ENCODE assay signal across 13 mouse cellular contexts in the genomic region with DNA sequence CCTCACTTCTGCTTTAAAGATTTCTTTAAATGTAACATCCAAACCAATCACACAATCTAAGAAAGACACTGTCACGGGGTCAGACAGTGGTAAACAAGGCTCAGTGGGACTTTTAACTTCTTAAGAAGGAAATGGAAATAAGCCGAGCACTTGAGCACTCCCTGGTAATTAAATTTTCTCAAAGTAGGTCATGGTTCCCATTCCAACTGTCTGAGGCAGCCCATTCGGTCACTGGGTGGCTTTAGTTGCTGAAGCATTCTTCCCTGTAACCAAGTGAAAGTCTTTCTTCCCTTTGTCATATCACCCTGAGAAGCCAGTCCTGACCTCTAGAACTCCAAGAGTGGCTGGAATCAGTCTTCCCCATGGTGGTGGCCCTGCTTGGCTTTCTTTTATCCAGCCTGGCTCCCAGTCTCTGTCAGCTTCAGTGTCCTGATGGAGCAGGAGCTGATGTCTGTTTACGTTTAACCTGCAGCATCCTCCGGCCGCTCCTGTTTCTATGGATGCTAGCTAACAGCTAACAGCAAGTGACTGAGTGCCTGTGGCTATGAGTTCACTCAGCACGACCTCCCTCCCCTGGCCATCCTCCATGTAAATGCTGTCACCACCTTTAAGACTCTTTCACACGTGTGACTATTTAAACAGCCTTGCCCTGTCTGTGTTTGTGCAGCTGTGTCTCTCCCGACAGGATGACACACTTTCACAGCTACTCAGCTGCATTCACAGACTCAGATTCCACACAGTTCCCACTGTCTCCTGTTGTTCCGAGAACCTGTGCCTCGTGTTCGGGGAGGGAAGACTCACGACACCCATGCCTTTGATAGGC.
DNase-seq lines count a peak whose midpoint lies in the region; ATAC-seq and TF ChIP-seq lines count a peak whose summit lies in the region.
"Had no signal": no experiment of that assay in that cellular context is flagged by ENCODE, and none has a peak within 500 bp of the region (broad histone marks: within the 10 kb centered on the region; RNA-seq: fewer than 3 reads in every experiment).

No protein-coding gene starts in this region.

- DNase-seq in layer of hippocampus, adult 2 months (ENCODE audit: low spot score in 2 of 2): peak in 1 of 2 experiments; percentile 23
- no peak for DNase-seq in layer of hippocampus, postnatal 36 days
- peak; percentile 24 for DNase-seq in embryo, embryonic 11 days
- peak; percentile 72 for DNase-seq in retina, postnatal 1 day
- DNase-seq in kidney, adult 2 months: no peak
- DNase-seq in adrenal gland, adult 2 months: no peak
- DNase-seq: cerebellum, adult 8-10 months; heart, postnatal 14 days; kidney, adult 8-10 months; lung, adult 2 months had no signal

- no peak overlapping the region for H3K9ac ChIP-seq in midbrain, embryonic 13.5 days (replicated peaks)
- H3K9ac ChIP-seq: limb, embryonic 15.5 days had no signal

- no peak overlapping the region for H3K4me2 ChIP-seq in midbrain, embryonic 13.5 days (replicated peaks)
- H3K4me2 ChIP-seq: limb, embryonic 15.5 days had no signal

- no peak overlapping the region for H3K4me3 ChIP-seq in layer of hippocampus, adult 2 months
- no peak overlapping the region for H3K4me3 ChIP-seq in midbrain, embryonic 13.5 days (replicated peaks)
- no peak overlapping the region for H3K4me3 ChIP-seq in kidney, adult 2 months (ENCODE audit: insufficient read depth, low read depth, low read length)
- H3K4me3 ChIP-seq: embryonic facial prominence, embryonic 10.5 days; limb, embryonic 15.5 days had no signal

- no peak for TF ChIP-seq CTCF in layer of hippocampus, adult 2 months (conservative IDR thresholded peaks at IDR 0.05)
- TF ChIP-seq CTCF in kidney, adult 2 months (conservative IDR thresholded peaks at IDR 0.05; ENCODE audit: insufficient read depth, insufficient read length, low read depth, low read length): no peak

- no peaks in the 10 kb centered on the region for H3K27me3 ChIP-seq in midbrain, embryonic 13.5 days
- no peaks in the 10 kb centered on the region for H3K27me3 ChIP-seq in kidney, adult 2 months (replicated peaks; ENCODE audit: control insufficient read depth, insufficient read depth, low read length)
- H3K27me3 ChIP-seq: limb, embryonic 15.5 days had no signal

- WGBS in midbrain, embryonic 13.5 days: 51% methylated on average over 13 of the region's 13 CpGs
- 52% methylated on average over 13 of the region's 13 CpGs for WGBS in kidney, adult 2 months

- H3K4me1 ChIP-seq in midbrain, embryonic 13.5 days (replicated peaks): peaks cover 7% of the 10 kb centered on the region; the same call in 1 of the 2 replicates
- no peaks in the 10 kb centered on the region; the same call in 1 of the 2 replicates for H3K4me1 ChIP-seq in kidney, adult 2 months (ENCODE audit: control insufficient read depth, insufficient read depth, low read length)
- H3K4me1 ChIP-seq: limb, embryonic 15.5 days had no signal

- H3K27ac ChIP-seq in layer of hippocampus, adult 2 months: peak overlapping the region; percentile 63; the same call in 1 of the 2 replicates
- H3K27ac ChIP-seq in midbrain, embryonic 13.5 days: peak overlapping the region; percentile 4; the same call in 1 of the 2 replicates
- no peak overlapping the region for H3K27ac ChIP-seq in kidney, adult 2 months (ENCODE audit: insufficient read depth, low read depth, low read length)
- H3K27ac ChIP-seq: embryonic facial prominence, embryonic 10.5 days; limb, embryonic 15.5 days had no signal

- no peaks in the 10 kb centered on the region for H3K9me3 ChIP-seq in midbrain, embryonic 13.5 days
- H3K9me3 ChIP-seq: embryonic facial prominence, embryonic 10.5 days; limb, embryonic 15.5 days had no signal

- 0 out of 2 replicates have a peak, but pooled peaks have one; percentile 30 for ATAC-seq in midbrain, embryonic 13.5 days

- no peaks in the 10 kb centered on the region for H3K36me3 ChIP-seq in midbrain, embryonic 13.5 days
- no peaks in the 10 kb centered on the region for H3K36me3 ChIP-seq in kidney, adult 2 months (ENCODE audit: control insufficient read depth, insufficient read depth, low read length)
- H3K36me3 ChIP-seq: embryonic facial prominence, embryonic 10.5 days; limb, embryonic 15.5 days had no signal

- TF ChIP-seq POLR2A in kidney, adult 2 months (IDR thresholded peaks at IDR 0.05; ENCODE audit: low read depth, low read length): no peak

Comparison
In these comparisons a context has a peak if more than half of its experiments do, and no peak if none do; other contexts are left out.
1. DNase-seq: peak in embryo, embryonic 11 days (single experiment) and retina, postnatal 1 day (single experiment); none in layer of hippocampus, postnatal 36 days (0 of 2), kidney, adult 2 months (single experiment) and adrenal gland, adult 2 months (single experiment).